Mouse (Mus musculus) liver, embryonic 14.5 days (tissue): ENCODE results near the gene B4galt3.

ENCODE experiments used
- CTCF ChIP-seq: IDR thresholded peaks from 2 replicates; pipeline ENCODE4 v1.5.1; 2016; ENCODE audit warnings: antibody characterized with exemption, low read depth, control low read depth
- EP300 ChIP-seq: IDR thresholded peaks from 2 replicates; pipeline ENCODE4 v1.6.1; 2016; ENCODE audit warnings: antibody characterized with exemption, low read depth

GRCm38 (mm10) chr1:171272086-171272485 is 2.0 kb downstream of the B4galt3 start:
- no peak for TF ChIP-seq CTCF
- TF ChIP-seq EP300, result no peak
